In genomic region chr15:79552566-79552965, GRCm38 (mm10) we compare ENCODE assay signal across 22 mouse cellular contexts. TPM values are rescaled to one million over a fixed set of nuclear protein-coding genes. Genes with fewer than 3 reads are reported as not detected.
"Had no signal": no experiment of that assay in that cellular context is flagged by ENCODE, and none has a peak within 500 bp of the region (broad histone marks: within the 10 kb centered on the region; RNA-seq: fewer than 3 reads in every experiment).

No protein-coding gene starts in this region.

- H3K9me3 ChIP-seq: liver, embryonic 13.5 days; liver, embryonic 15.5 days; midbrain, embryonic 13.5 days; midbrain, embryonic 15.5 days; neural tube, embryonic 12.5 days; stomach, embryonic 15.5 days had no signal

- H3K4me1 ChIP-seq: liver, embryonic 15.5 days; midbrain, embryonic 13.5 days; midbrain, embryonic 15.5 days; neural tube, embryonic 12.5 days; stomach, embryonic 15.5 days had no signal

- H3K9ac ChIP-seq: liver, embryonic 13.5 days; liver, embryonic 15.5 days; liver, postnatal 0 days; midbrain, embryonic 13.5 days; midbrain, embryonic 15.5 days; neural tube, embryonic 12.5 days; stomach, embryonic 15.5 days had no signal

- H3K4me2 ChIP-seq: liver, embryonic 11.5 days; liver, embryonic 13.5 days; liver, embryonic 15.5 days; midbrain, embryonic 11.5 days; midbrain, embryonic 13.5 days; midbrain, embryonic 15.5 days; neural tube, embryonic 12.5 days; stomach, embryonic 15.5 days had no signal

- H3K4me3 ChIP-seq: liver, embryonic 13.5 days; liver, embryonic 15.5 days; megakaryocyte, embryonic 14.5 days; midbrain, embryonic 13.5 days; midbrain, embryonic 15.5 days; neural tube, embryonic 12.5 days; stomach, embryonic 15.5 days had no signal

- DNase-seq: liver, embryonic 13.5 days; liver, postnatal 0 days; lung, postnatal 10 days; right cerebral cortex, postnatal 14 days; thymus, adult 2 months; thymus, postnatal 25 days; thymus, postnatal 4 days had no signal

- H3K27me3 ChIP-seq: midbrain, embryonic 15.5 days; neural tube, embryonic 12.5 days; stomach, embryonic 15.5 days had no signal

- H3K36me3 ChIP-seq: liver, embryonic 13.5 days; liver, embryonic 15.5 days; midbrain, embryonic 13.5 days; midbrain, embryonic 15.5 days; neural tube, embryonic 12.5 days; stomach, embryonic 15.5 days had no signal

- H3K27ac ChIP-seq: liver, embryonic 13.5 days; liver, embryonic 15.5 days; macrophage; midbrain, embryonic 13.5 days; midbrain, embryonic 15.5 days; neural tube, embryonic 12.5 days; stomach, embryonic 15.5 days; stomach, postnatal 0 days had no signal

- ATAC-seq: liver, postnatal 0 days; midbrain, embryonic 13.5 days; midbrain, embryonic 15.5 days had no signal

RNA-seq across cellular contexts. Expression of gene Kdelr3, which starts 36.4 kb away (rescaled TPM):
- total RNA-seq: monocyte, adult 5-6 weeks; neutrophil, adult 5-6 weeks had no signal
- polyA plus RNA-seq: macrophage had no signal

RNA-seq across cellular contexts. Expression of gene Kcnj4, which starts 47.5 kb away (rescaled TPM):
- total RNA-seq: megakaryocyte progenitor cell, adult 5-6 weeks; monocyte, adult 5-6 weeks; neutrophil, adult 5-6 weeks had no signal
- polyA plus RNA-seq: liver, embryonic 11.5 days; liver, embryonic 13.5 days; liver, embryonic 15.5 days; liver, postnatal 0 days; macrophage; midbrain, embryonic 11.5 days; midbrain, embryonic 13.5 days; neural tube, embryonic 12.5 days; neural tube, embryonic 14.5 days; spleen, adult 2 months; stomach, embryonic 15.5 days; stomach, postnatal 0 days; thymus, adult 2 months had no signal

RNA-seq across cellular contexts. Expression of gene Dmc1, which starts 52.3 kb away (rescaled TPM):
- total RNA-seq: monocyte, adult 5-6 weeks; neutrophil, adult 5-6 weeks had no signal
- polyA plus RNA-seq: macrophage had no signal
